Mouse (Mus musculus): ENCODE results near the gene Ltb4r1.

- TF ChIP-seq CTCF (conservative IDR thresholded peaks at IDR 0.05 in 1 of 2, IDR thresholded peaks at IDR 0.05 in 1 of 2; ENCODE audit: low read depth in 2 of 2, low read length in 2 of 2): no peak
- no peak for TF ChIP-seq POLR2A (IDR thresholded peaks at IDR 0.05; ENCODE audit: low read depth, low read length)
- TF ChIP-seq EP300 (IDR thresholded peaks at IDR 0.05; ENCODE audit: low read length): no peak
- TF ChIP-seq USF1 (IDR thresholded peaks at IDR 0.05; ENCODE audit: low read depth, low read length): no peak
- TF ChIP-seq TBP (conservative IDR thresholded peaks at IDR 0.05; ENCODE audit: low read depth, low read length): no peak
Measured at GRCm38 (mm10) chr14:55777176-55777575, 11.4 kb downstream of the Ltb4r1 start.

All from CH12.LX (cell line).